Mouse (Mus musculus) fibroblast of lung, adult 2 months (primary cell): ENCODE results near the gene 4930503B20Rik.

Experiments
- DNase-seq: peaks from one replicate; pipeline ENCODE4 v3.0.0-alpha.2; 2011; ENCODE audit warnings: low read depth

Gene 4930503B20Rik

DNA sequence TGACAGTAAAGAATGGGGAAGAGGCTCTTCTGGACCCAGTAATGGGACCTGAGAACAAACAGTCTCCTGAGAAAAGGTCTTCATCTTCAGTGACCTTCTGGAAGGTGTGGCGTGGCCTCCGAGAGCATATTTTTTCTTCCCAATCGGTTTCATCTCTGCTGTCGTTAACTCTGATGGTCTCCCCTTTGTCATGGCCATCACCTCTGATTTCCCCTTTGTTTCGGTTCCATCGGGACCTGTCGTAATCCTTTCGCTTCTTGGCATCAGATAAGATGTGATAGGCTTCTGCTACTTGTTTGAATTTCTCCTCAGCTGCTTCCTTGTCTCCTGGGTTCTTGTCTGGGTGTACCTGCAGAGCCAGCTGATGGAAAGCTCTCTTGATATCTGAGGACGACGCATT lies 401 bp downstream of the 4930503B20Rik start:
- DNase-seq, result no peak

DNA sequence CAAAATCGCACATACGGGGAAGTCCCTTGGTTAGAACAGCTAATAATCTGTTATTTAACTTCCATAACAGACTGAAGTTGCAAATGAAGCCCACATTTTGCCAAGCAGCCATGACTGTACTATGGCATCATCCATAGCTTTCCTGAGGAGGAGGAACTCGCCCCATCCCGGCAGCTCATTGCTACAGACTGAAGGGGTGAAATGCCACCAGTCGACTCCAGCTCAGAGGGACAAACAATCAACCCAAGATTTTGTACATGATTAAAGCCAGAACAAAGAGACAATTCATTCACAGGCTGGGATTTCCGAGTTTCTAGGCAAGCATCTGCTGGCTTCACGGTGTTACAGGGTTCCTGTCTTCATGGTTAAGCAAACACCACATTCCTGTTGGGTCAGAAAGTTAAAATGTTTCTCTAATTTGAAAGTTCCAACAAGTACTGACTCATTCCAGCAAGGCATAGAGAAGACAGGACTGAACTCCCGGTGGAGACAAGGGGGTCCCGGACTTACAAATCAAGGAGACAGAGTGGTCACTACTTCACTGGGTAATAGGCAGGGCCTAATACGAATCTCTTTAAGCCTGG lies 1.7 kb downstream of the 4930503B20Rik start:
- peak; percentile 62 for DNase-seq

DNA sequence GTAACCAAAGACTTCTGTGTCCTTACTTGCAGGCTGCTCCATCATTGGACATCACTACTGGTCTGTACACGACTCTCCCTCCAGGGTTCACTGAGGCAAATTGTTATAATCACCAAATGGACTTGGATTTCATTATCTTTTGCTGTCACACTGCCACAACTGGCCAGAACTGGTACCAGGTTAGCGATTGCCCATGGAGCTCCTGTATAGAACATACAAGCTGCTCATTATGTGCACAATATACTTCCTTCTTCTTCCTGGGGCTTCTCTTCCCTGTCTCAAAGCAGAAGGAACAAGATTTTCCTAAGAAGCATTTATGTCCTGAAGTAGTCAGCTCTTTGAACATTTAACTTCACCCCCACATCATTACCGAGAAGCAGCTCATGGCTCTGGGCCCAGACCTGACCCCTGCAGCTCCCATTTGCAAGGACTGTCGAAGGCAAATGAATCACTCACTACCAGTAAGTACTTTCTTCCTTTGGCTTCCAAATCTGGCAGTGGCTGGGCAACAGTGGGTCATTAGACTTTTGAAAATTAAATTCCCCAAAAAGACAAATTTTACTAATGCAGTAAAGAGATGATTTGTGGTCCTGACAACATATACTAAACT lies 9.2 kb downstream of the 4930503B20Rik start:
- peak; percentile 53 for DNase-seq

DNA sequence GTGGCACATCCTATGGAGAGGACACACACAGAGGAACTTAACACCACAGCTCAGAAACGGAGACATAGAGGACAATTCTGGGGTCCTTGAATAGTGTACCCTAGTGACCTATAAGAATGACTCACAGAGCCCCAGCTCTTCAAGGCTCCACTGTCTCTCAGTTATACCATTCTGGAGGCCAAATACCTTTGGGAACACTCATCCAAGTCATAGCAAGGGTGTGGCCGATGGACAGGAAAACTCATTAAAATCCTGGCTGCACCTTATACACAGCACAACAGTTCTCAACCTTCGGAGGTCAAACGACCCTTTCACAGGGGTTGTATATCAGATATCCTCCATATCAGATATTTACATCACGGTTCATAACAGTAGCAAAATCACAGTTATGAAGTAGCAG lies 18.6 kb downstream of the 4930503B20Rik start:
- no peak for DNase-seq

GRCm38 (mm10) chr3:146628227-146628982 lies 22.7 kb downstream of the 4930503B20Rik start:
- DNase-seq, result no peak

DNA sequence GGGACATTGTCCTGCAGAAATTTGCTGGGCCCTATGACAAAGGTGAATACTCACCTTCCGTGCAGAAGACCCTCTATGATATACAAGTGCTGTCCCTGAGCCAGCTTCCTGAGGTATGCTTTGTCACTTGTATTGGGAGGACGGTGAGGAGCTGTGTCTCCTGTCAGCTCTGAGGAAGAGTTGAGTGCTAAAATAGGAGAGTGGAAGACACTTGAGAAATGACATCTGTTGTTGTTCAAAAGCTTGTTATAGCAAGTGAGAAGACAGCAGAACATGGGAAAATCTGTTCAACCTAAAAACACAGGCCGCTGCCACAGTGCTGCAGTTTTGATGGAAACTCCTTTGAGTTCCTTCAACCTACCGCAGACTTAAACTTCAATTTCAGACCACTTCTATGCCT lies 25.4 kb downstream of the 4930503B20Rik start:
- DNase-seq, result no peak

DNA sequence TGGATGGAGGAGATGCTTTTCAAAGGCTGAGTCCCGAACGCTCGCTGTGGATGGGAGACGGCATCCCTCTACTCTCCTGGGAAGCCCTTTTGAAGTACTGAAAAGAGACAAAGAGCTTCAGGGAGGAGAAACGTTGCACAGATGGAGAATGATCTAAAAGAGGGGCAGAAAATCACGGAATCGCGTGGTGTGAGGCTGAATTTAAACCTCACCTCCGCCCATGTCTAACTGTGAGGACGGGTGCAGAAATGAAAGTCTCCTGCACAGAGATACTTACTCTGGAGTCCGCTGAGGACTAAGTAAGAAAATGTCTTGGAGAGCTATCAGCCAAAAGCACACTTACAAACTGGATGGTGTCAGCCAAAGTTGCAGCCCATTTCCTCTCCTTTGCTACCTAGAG lies 29.2 kb downstream of the 4930503B20Rik start:
- no peak for DNase-seq

DNA sequence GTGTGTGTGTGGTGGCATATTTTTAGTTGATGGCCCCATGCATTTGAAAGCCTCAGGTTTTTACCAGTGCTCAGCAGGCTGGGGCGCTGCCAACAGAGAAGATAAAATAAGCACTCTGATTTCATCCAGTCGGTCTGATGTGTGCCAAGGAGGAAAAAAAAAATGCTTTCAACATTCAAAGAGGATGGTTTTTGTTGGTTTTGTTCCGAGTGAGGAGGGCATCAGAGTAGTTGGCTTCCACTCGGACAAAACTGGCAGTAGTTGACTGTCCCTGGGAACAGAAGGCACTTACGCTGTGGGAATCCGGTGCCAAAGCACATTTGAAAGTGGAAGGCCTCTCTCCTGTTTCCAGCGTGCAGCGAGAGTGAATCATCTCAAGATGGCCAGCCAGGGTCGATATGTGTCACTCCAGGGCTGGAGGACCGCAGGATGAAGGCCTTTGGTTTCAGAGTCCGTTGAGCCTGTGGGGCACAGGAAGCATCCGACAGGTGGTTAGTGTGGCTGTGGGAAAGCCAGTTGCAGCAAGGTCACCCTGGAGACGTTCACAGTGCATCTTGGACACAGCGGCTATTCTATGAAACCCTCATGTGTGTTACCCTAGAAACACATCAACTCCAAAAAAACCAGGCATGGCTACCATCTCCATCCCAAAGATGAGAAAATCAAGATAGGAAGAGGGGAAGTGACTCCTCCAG lies 30.4 kb downstream of the 4930503B20Rik start:
- DNase-seq, result peak; percentile 39

- DNase-seq, result no peak
Observed at GRCm38 (mm10) chr3:146620101-146620500, 31.0 kb downstream of the 4930503B20Rik start.

DNA sequence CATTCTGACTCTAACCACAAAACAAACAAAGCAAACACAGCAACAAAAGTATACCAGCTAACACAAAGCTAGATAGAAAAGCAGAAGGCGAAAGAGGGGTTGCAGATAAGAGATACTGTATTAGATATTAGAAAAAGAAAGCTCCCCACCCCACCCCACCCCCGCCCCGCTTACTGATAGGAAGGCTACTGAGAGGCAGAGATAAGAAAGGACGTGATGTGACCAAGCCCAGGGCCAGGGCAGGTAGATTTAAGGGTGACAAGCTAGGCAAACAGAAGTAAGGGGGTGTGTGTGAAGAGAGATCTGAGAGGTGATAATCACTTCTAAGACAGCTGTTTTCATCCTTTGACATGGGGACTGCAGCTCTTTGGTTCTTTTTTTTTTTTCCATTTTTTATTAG lies 32.8 kb downstream of the 4930503B20Rik start:
- DNase-seq, result no peak

DNA sequence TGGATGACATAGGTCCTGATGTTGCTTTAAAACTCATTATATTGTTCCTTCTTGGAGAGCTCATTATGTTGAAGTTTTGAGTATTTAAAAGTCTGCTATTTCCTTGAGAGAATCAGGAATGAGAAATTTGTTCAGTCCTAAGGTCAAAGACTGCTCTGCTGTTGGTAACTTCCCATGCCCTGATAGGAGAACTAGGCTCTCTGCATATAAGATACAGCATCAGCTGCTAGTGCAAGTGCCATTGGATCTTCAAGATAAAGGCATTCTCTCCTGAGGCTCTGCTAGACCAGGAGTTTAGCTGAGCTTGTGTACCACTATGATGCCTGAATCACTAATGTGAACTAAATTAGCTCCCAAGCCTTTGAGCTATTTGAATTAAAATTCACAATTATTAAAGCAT lies 33.2 kb downstream of the 4930503B20Rik start:
- DNase-seq, result no peak

DNA sequence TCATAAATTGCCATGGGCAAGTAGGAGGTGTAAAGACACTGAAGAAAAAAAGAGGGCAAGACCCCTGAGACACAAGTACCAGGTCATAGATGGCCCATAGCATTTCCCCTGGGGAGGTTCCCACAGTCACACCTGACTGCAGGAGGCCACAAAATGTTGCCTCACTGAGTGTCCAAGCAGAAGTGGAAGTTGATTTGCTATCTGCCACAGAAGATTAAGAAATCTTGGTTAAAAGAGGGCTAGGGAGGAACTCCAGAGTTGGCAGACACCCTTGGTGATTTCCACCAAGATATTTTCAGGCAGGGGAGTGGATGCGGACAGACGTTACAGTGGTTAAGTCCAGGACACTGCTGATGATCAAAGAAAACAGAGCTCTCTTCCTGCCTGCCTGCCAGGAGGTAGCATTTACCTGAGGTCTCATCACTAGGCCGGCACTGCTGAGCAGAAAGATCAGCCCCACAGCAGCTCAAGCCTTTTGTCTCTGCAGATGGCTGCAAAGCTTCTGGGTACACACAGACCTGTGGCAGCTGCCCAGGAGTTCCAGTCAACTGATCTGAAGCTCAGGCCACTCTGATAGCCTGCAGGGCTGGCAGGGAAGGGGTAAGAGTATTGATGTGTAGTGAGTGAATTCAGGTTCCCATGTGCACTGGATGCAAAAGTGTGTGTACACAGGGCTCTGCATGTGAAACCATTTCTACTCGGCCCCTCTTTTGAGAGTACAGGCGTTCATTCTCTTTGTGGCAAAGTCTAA lies 34.4 kb downstream of the 4930503B20Rik start:
- DNase-seq, result no peak

DNA sequence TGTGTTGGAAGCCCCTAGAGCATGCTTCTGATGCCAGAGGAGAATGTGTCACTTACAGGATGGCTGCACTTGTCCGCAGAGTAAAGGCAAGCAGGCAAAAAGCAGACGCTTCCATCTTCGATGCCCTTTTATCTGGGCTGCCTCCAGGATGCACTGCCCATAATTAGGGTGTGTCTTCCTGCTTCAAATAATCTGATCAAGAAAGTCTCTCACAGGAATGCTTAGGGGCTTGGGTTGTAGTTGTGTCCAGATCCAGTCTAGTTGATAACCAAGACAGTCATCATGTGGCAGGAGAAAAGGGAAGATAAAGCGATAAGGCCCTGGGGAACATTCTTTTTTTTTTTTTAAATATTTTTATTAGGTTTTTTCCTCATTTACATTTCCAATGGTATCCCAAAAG lies 35.6 kb downstream of the 4930503B20Rik start, which contains the start of gene Dnase2b:
Gene Dnase2b (minus strand): TSS at position 101 of the 400 bp plus-strand sequence.
- DNase-seq, result no peak

DNA sequence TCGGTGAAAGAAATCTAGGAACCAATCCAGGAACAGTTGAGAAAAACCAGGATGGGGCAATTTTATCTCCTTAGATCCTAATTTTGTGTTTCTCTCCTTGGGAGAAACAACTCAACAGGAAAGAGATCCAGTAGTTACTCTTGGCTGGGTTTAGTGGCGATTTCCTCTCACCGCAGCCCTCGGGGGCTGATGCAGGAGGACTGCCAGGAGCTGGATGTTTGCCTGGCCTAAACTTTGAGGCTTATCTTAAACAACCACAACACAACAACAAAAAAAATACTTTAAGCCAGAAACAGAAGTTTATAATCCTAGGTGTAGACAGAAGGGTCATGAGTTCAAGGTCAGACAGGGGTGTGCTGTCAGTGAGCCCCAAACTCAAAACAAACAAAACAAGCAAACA lies 39.3 kb downstream of the 4930503B20Rik start:
- no peak for DNase-seq

- no peak for DNase-seq
Observed at GRCm38 (mm10) chr3:146611261-146611660, 39.9 kb downstream of the 4930503B20Rik start.

GRCm38 (mm10) chr3:146610322-146610721 lies 40.8 kb downstream of the 4930503B20Rik start:
- no peak for DNase-seq

- peak; percentile 67 for DNase-seq
Observed at GRCm38 (mm10) chr3:146607368-146607767, 43.7 kb downstream of the 4930503B20Rik start.

DNA sequence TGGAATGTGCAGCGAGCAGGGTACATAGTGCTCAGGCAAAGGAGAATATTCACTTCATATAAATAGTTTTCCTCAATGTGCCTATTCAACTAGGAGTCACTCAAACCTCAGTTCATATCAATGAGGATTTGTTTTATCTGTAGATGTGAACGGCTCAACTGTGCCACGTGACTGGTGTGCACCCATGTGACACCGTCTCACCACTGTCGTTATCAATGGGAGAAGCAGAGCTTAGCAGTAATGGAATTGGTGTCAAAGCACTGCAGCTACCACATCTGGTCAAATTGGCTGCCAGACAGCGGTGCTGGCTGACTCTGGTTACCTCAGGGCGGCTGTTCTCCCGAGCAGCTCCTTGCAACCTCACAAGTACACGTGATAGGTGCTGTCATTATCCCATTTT lies 46.5 kb downstream of the 4930503B20Rik start:
- DNase-seq, result no peak

DNA sequence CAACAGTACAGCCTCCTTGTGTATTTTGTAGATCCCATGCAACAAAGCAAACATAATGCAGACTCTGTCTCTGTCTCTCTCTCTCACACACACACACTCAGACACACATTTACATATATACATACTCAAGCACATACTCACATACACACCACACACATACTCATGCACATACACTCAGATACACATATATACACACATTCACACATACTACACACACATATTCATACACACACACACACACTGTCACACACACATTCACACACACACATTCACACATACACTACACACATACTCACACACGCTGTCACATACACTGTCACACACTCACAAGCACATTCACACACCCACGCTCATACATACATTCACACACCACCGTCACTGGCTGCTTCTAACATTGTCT lies 48.6 kb downstream of the 4930503B20Rik start:
- no peak for DNase-seq

DNA sequence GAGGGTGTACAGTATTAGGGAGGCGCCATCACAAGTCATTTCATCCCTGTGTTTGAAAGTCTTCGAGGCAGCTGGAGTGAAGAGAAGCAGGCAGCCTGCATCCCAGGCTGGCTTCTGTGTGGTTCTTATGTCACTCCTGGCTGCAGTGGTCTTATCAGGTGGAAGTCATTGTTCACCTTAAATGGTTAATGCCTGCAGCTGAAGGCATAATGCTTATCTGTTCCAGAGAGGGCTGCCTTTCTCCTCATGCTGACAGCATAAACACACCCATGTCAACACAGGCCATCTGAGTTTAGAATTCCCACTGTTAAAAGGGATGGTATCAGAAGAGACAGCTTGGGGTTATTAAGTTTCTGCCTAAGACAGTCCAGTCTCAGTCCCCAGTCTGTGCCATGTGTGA lies 49.9 kb downstream of the 4930503B20Rik start:
- no peak for DNase-seq

DNA sequence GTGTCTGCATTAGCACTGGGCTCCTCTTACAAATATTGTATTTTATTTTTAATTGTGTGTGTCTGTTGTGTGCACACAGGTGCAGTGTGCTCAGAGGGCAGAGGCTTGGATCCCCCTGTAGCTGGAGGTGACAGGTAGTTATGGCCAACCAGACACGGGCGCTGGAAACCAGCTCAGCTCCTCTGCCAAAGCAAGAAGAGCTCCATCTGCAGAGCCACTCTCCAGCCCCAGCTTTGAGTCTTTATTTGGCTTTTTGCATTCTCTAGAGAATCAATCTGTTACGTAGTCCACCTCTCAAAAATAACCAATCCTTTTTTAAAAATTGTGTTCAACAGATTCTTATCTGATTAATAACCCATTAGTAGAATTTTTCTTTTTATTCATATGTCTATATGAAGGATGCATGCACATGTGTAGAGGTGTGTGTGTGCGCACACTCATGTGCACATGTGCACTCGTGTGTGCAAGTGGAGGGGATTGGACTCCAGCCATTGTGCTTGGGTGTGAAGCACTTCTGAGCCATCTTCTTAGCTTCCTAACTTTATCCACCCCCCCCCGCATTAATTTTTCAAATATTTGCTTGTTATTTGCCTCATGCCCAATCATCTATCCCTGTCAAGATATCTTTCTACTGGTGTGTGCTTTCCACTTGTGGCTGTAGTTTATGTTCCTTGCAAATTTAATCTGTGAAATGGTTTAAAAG lies 51.8 kb downstream of the 4930503B20Rik start:
- DNase-seq, result no peak
